Mouse (Mus musculus) C2C12 (cell line): ENCODE measurements around the gene Dnajb4. TPM values are rescaled to one million over a fixed set of nuclear protein-coding genes. Genes with fewer than 3 reads are reported as not detected.

ENCODE experiments used
- H3K27me3 ChIP-seq: one replicate; pipeline ENCODE4 v1.6.1; 2011; ENCODE audit not compliant: control insufficient read depth, insufficient read depth, insufficient read length
- H3K36me3 ChIP-seq: one replicate; pipeline ENCODE4 v1.6.1; 2011; ENCODE audit not compliant: control insufficient read depth, insufficient read depth
- H3K4me3 ChIP-seq: one replicate; pipeline ENCODE4 v1.5.1; 2011; ENCODE audit warnings: mild to moderate bottlenecking, control low read depth; ENCODE audit not compliant: poor library complexity, insufficient read depth, severe bottlenecking
- H3K79me2 ChIP-seq: one replicate; pipeline ENCODE4 v1.6.1; 2011; ENCODE audit not compliant: control insufficient read depth, insufficient read depth
- H3K79me3 ChIP-seq: one replicate; pipeline ENCODE4 v1.6.1; 2011; ENCODE audit warnings: low read depth, control low read depth
- H3ac ChIP-seq: one replicate; pipeline ENCODE3; 2011; ENCODE audit warnings: low read depth; ENCODE audit not compliant: control insufficient read depth, insufficient read length
- CEBPB ChIP-seq: IDR thresholded peaks from one replicate; pipeline ENCODE4 v1.6.1; 2011; ENCODE audit warnings: low read depth, mild to moderate bottlenecking, control low read depth, moderate library complexity
- CTCF ChIP-seq: IDR thresholded peaks from one replicate; pipeline ENCODE4 v1.5.1; 2011; ENCODE audit not compliant: control insufficient read depth, insufficient read depth, insufficient read length
- FOSL1 ChIP-seq: IDR thresholded peaks from one replicate; pipeline ENCODE4 v1.8.0; 2011; ENCODE audit warnings: mild to moderate bottlenecking, low read length; ENCODE audit not compliant: poor library complexity, insufficient read depth, severe bottlenecking
- MAX ChIP-seq: IDR thresholded peaks from one replicate; pipeline ENCODE4 v1.6.1; 2011; ENCODE audit warnings: mild to moderate bottlenecking, control low read depth
- MYOD1 ChIP-seq: IDR thresholded peaks from one replicate; pipeline ENCODE4 v1.6.1; 2011; ENCODE audit warnings: low read depth; ENCODE audit not compliant: control insufficient read depth, insufficient read length
- MYOG ChIP-seq: IDR thresholded peaks from one replicate; pipeline ENCODE4 v1.6.1; 2011; ENCODE audit not compliant: control insufficient read depth, insufficient read length; ENCODE audit errors: extremely low read depth
- USF1 ChIP-seq: IDR thresholded peaks from one replicate; pipeline ENCODE4 v1.6.1; 2011; ENCODE audit warnings: low read depth, mild to moderate bottlenecking, control low read depth, moderate library complexity
- polyA plus RNA-seq: library from polyadenylated mRNA; unstranded; fragments of >200 nt; fragmentation: generic; extraction: Trizol; gene quantifications from one replicate; pipeline ENCODE4 v1.2.1, GENCODE M21; 2012; ENCODE audit warnings: missing spikeins

Gene Dnajb4
- polyA plus RNA-seq, 1 experiment = 11.7 TPM

GRCm38 (mm10) chr3:152168007-152168406 is 42.1 kb downstream of the Dnajb4 start:
- TF ChIP-seq CEBPB (no peak), MYOG (no peak), CTCF (no peak), USF1 (no peak), FOSL1 (no peak), MAX (no peak), MYOD1 (no peak)
- Histone ChIP-seq H3ac (no peak overlapping the region), H3K79me2 (no peaks in the 10 kb centered on the region), H3K79me3 (no peaks in the 10 kb centered on the region), H3K27me3 (no peaks in the 10 kb centered on the region), H3K36me3 (no peaks in the 10 kb centered on the region), H3K4me3 (no peak overlapping the region)

GRCm38 (mm10) chr3:152166699-152167451 is 43.2 kb downstream of the Dnajb4 start:
- no peaks in the 10 kb centered on the region for H3K79me2 ChIP-seq
- no peaks in the 10 kb centered on the region for H3K27me3 ChIP-seq
- H3K4me3 ChIP-seq = no peak overlapping the region
- TF ChIP-seq FOSL1 (no peak), MAX (no peak), USF1 (no peak), CTCF (no peak), MYOG (no peak), CEBPB (no peak), MYOD1 (no peak)
- H3K79me3 ChIP-seq = no peaks in the 10 kb centered on the region
- no peaks in the 10 kb centered on the region for H3K36me3 ChIP-seq
- no peak overlapping the region for H3ac ChIP-seq

DNA sequence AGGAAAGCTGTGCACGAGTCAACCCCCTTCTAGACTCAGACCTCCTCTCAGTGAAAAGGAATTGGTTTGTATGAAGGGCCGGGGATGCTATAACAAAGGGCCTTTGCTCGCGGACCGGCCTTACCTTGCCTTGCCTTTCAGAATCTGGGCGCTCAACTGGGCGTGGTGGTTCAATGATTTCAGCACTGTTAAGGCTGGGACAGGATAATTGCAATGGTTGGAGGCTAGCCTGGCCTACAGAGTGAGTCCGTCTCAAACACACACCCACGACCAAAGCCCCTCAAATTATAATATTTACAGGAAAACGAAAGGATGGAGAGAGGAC is 44.0 kb downstream of the Dnajb4 start, which contains the start of gene Gipc2:
Gipc2 (minus strand) TSS at position 132 of the 325 bp plus-strand sequence.
- Histone ChIP-seq H3K36me3 (no peaks in the 10 kb centered on the region), H3K79me3 (no peaks in the 10 kb centered on the region), H3ac (no peak within 1 kb of the TSS), H3K27me3 (no peaks in the 10 kb centered on the region), H3K4me3 (no peak within 1 kb of the TSS), H3K79me2 (no peaks in the 10 kb centered on the region)
- TF ChIP-seq MYOD1 (no peak), CEBPB (no peak), FOSL1 (no peak), CTCF (no peak), USF1 (no peak)

GRCm38 (mm10) chr3:152165351-152166098 is 44.6 kb downstream of the Dnajb4 start:
- Histone ChIP-seq H3ac (no peak overlapping the region), H3K79me3 (no peaks in the 10 kb centered on the region), H3K4me3 (no peak overlapping the region), H3K27me3 (no peaks in the 10 kb centered on the region), H3K36me3 (no peaks in the 10 kb centered on the region), H3K79me2 (no peaks in the 10 kb centered on the region)
- TF ChIP-seq USF1 = no peak
- TF ChIP-seq CEBPB = no peak
- TF ChIP-seq FOSL1 = no peak

- Histone ChIP-seq H3ac (no peak overlapping the region), H3K36me3 (no peaks in the 10 kb centered on the region), H3K79me2 (no peaks in the 10 kb centered on the region), H3K27me3 (no peaks in the 10 kb centered on the region), H3K4me3 (no peak overlapping the region), H3K79me3 (no peaks in the 10 kb centered on the region)
- TF ChIP-seq MYOG (no peak), FOSL1 (no peak), MYOD1 (no peak), MAX (no peak), CTCF (no peak), USF1 (no peak), CEBPB (no peak)
Measured at GRCm38 (mm10) chr3:152165014-152165350, 45.1 kb downstream of the Dnajb4 start.

DNA sequence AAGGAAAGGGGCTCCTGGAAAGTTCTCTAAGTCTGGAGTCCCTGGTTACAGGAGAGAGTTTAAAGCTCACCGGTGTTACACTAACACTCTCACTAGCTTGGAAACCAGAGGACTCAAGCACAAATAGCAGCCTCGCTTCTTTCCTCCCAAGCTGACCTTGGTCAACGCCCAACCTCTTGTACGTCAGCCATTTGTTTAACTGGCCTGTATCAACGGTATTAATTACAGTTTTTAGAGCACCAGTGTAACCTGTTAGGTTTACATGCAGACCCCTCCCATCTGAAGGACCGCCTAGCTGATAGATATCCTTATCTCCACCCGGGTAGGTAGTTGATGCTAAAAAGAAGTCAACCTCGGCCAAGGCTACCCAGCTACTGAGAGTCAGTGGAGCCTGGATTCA is 46.8 kb downstream of the Dnajb4 start:
- Histone ChIP-seq H3ac (no peak overlapping the region), H3K36me3 (no peaks in the 10 kb centered on the region), H3K79me3 (no peaks in the 10 kb centered on the region), H3K27me3 (no peaks in the 10 kb centered on the region), H3K4me3 (no peak overlapping the region), H3K79me2 (no peaks in the 10 kb centered on the region)
- no peak for TF ChIP-seq USF1
- no peak for TF ChIP-seq MAX
- TF ChIP-seq MYOD1 = no peak
- TF ChIP-seq CEBPB = no peak
- no peak for TF ChIP-seq MYOG
- TF ChIP-seq FOSL1 = no peak
- no peak for TF ChIP-seq CTCF
